Mouse (Mus musculus): Measurements from ENCODE around the gene Mccc1.

Gene Mccc1

GRCm38 (mm10) chr3:35924007-35924406, 76.5 kb downstream of the Mccc1 start:
- intact Hi-C loops (cut with DNase I): no loop called here

GRCm38 (mm10) chr3:35923495-35923894, 77.0 kb downstream of the Mccc1 start:
- intact Hi-C loops (cut with DNase I): no loop called here

GRCm38 (mm10) chr3:35922522-35922921, 78.0 kb downstream of the Mccc1 start:
- intact Hi-C loops (cut with DNase I): no loop called here

- intact Hi-C loops (cut with DNase I): no loop called here
Observed at GRCm38 (mm10) chr3:35918229-35918628, 82.2 kb downstream of the Mccc1 start.

Data from adrenal gland (tissue).